Mouse (Mus musculus): Measurements from ENCODE around the gene Tbc1d19. TPM values are rescaled to one million over a fixed set of nuclear protein-coding genes. Genes with fewer than 3 reads are reported as not detected.

Tbc1d19 gene
- total RNA-seq (2022): 10 to 100 TPM; 24.7 to 47.3 (median 30.8) TPM

- peak; percentile 76 for DNase-seq
Observed at GRCm38 (mm10) chr5:53809115-53809991, at the start of gene Tbc1d19. Gene Tbc1d19, plus strand, starts transcription at chr5:53809606.

GRCm38 (mm10) chr5:53759912-53760311 lies 49.5 kb upstream of the Tbc1d19 start:
- no peak for DNase-seq

GRCm38 (mm10) chr5:53760914-53761313 lies 48.5 kb upstream of the Tbc1d19 start:
- DNase-seq: no peak

GRCm38 (mm10) chr5:53761346-53761745 lies 48.1 kb upstream of the Tbc1d19 start:
- no peak for DNase-seq

- no peak for DNase-seq
Observed at GRCm38 (mm10) chr5:53784818-53785520, 24.4 kb upstream of the Tbc1d19 start.

- no peak for DNase-seq
Observed at GRCm38 (mm10) chr5:53801379-53801778, 8.0 kb upstream of the Tbc1d19 start.

GRCm38 (mm10) chr5:53819711-53820110 lies 10.3 kb downstream of the Tbc1d19 start:
- no peak for DNase-seq

- no peak for DNase-seq
Observed at GRCm38 (mm10) chr5:53825886-53826285, 16.5 kb downstream of the Tbc1d19 start.

- no peak for DNase-seq
Observed at GRCm38 (mm10) chr5:53834489-53834888, 25.1 kb downstream of the Tbc1d19 start.

- no peak for DNase-seq
Observed at GRCm38 (mm10) chr5:53841256-53841655, 31.9 kb downstream of the Tbc1d19 start.

- no peak for DNase-seq
Observed at GRCm38 (mm10) chr5:53848294-53848942, 39.0 kb downstream of the Tbc1d19 start.

- DNase-seq: no peak
Observed at GRCm38 (mm10) chr5:53852574-53852973, 43.2 kb downstream of the Tbc1d19 start.

- no peak for DNase-seq
Observed at GRCm38 (mm10) chr5:53854561-53854960, 45.2 kb downstream of the Tbc1d19 start.

GRCm38 (mm10) chr5:53856011-53856410 lies 46.6 kb downstream of the Tbc1d19 start:
- no peak for DNase-seq

GRCm38 (mm10) chr5:53865146-53865545 lies 55.7 kb downstream of the Tbc1d19 start:
- no peak for DNase-seq

- no peak for DNase-seq
Observed at GRCm38 (mm10) chr5:53865991-53866390, 56.6 kb downstream of the Tbc1d19 start.

GRCm38 (mm10) chr5:53871665-53872312 lies 62.4 kb downstream of the Tbc1d19 start:
- DNase-seq: peak; percentile 31

- no peak for DNase-seq
Observed at GRCm38 (mm10) chr5:53874966-53875365, 65.6 kb downstream of the Tbc1d19 start.

GRCm38 (mm10) chr5:53880724-53881123 lies 71.3 kb downstream of the Tbc1d19 start:
- no peak for DNase-seq

GRCm38 (mm10) chr5:53881381-53881990 lies 72.1 kb downstream of the Tbc1d19 start:
- no peak for DNase-seq

- DNase-seq: no peak
Observed at GRCm38 (mm10) chr5:53901406-53901805, 92.0 kb downstream of the Tbc1d19 start.

GRCm38 (mm10) chr5:53902757-53903156 lies 93.4 kb downstream of the Tbc1d19 start:
- DNase-seq: no peak
